Mouse (Mus musculus): ENCODE measurements around the gene Rbm48. TPM values are rescaled to one million over a fixed set of nuclear protein-coding genes. Genes with fewer than 3 reads are reported as not detected.
"Not testable (repeated sequence)": the region's sequence is repeated elsewhere in the genome, so short reads cannot be mapped to it uniquely, and the experiment has no call there.

The Rbm48 gene
- polyA plus RNA-seq, 1 experiment from 2014 or later = 16.5 TPM

- no peak overlapping the region for H3K9ac ChIP-seq (ENCODE audit: low read depth, low read length)
- WGBS = 88% methylated on average over 7 of the region's 7 CpGs
- ATAC-seq = no peak
- no peaks in the 10 kb centered on the region for H3K4me1 ChIP-seq (ENCODE audit: control insufficient read depth, insufficient read depth, low read length)
- H3K27ac ChIP-seq (ENCODE audit: low read length) = no peak overlapping the region
- H3K36me3 ChIP-seq (ENCODE audit: control insufficient read depth, insufficient read depth, low read length) = peaks cover 34% of the 10 kb centered on the region
- H3K4me3 ChIP-seq (ENCODE audit: low read depth, low read length) = no peak overlapping the region
- H3K4me2 ChIP-seq (ENCODE audit: low read length) = no peak overlapping the region
- no peaks in the 10 kb centered on the region for H3K9me3 ChIP-seq (replicated peaks; ENCODE audit: control insufficient read depth, low read length, poor library complexity, severe bottlenecking)
- no peaks in the 10 kb centered on the region for H3K27me3 ChIP-seq (ENCODE audit: control insufficient read depth, insufficient read depth, low read depth, low read length)
These were observed 24.1 kb upstream of the Rbm48 start for GRCm38 (mm10) chr5:3620486-3620885.

- WGBS = 93% methylated on average over 2 of the region's 2 CpGs
- not testable (repeated sequence) for ATAC-seq; H3K27ac ChIP-seq (ENCODE audit: low read length); H3K4me2 ChIP-seq (ENCODE audit: low read length); H3K4me3 ChIP-seq (ENCODE audit: low read depth, low read length); H3K27me3 ChIP-seq (ENCODE audit: control insufficient read depth, insufficient read depth, low read depth, low read length); H3K9me3 ChIP-seq (replicated peaks; ENCODE audit: control insufficient read depth, low read length, poor library complexity, severe bottlenecking); H3K4me1 ChIP-seq (ENCODE audit: control insufficient read depth, insufficient read depth, low read length); H3K9ac ChIP-seq (ENCODE audit: low read depth, low read length)
- H3K36me3 ChIP-seq (ENCODE audit: control insufficient read depth, insufficient read depth, low read length) = peaks cover 26% of the 10 kb centered on the region
These were observed 15.4 kb upstream of the Rbm48 start for GRCm38 (mm10) chr5:3611835-3612234.

- no peaks in the 10 kb centered on the region for H3K27me3 ChIP-seq (ENCODE audit: control insufficient read depth, insufficient read depth, low read depth, low read length)
- peaks cover 29% of the 10 kb centered on the region for H3K36me3 ChIP-seq (ENCODE audit: control insufficient read depth, insufficient read depth, low read length)
- WGBS = 97% methylated on average over 7 of the region's 7 CpGs
- no peak overlapping the region for H3K9ac ChIP-seq (ENCODE audit: low read depth, low read length)
- H3K27ac ChIP-seq (ENCODE audit: low read length) = no peak overlapping the region
- no peak for ATAC-seq
- no peak overlapping the region for H3K4me2 ChIP-seq (ENCODE audit: low read length)
- H3K4me1 ChIP-seq (ENCODE audit: control insufficient read depth, insufficient read depth, low read length) = no peaks in the 10 kb centered on the region
- H3K4me3 ChIP-seq (ENCODE audit: low read depth, low read length) = no peak overlapping the region
- no peaks in the 10 kb centered on the region for H3K9me3 ChIP-seq (replicated peaks; ENCODE audit: control insufficient read depth, low read length, poor library complexity, severe bottlenecking)
These were observed 12.9 kb upstream of the Rbm48 start for GRCm38 (mm10) chr5:3609241-3609640.

- no peak overlapping the region for H3K4me3 ChIP-seq (ENCODE audit: low read depth, low read length)
- no peak overlapping the region for H3K9ac ChIP-seq (ENCODE audit: low read depth, low read length)
- no peaks in the 10 kb centered on the region for H3K27me3 ChIP-seq (ENCODE audit: control insufficient read depth, insufficient read depth, low read depth, low read length)
- H3K4me1 ChIP-seq (ENCODE audit: control insufficient read depth, insufficient read depth, low read length) = no peaks in the 10 kb centered on the region
- H3K36me3 ChIP-seq (ENCODE audit: control insufficient read depth, insufficient read depth, low read length) = peaks cover 27% of the 10 kb centered on the region
- 96% methylated on average over 9 of the region's 9 CpGs for whole genome bisulfite sequencing
- no peak overlapping the region for H3K4me2 ChIP-seq (ENCODE audit: low read length)
- ATAC-seq = no peak
- no peaks in the 10 kb centered on the region for H3K9me3 ChIP-seq (replicated peaks; ENCODE audit: control insufficient read depth, low read length, poor library complexity, severe bottlenecking)
- no peak overlapping the region for H3K27ac ChIP-seq (ENCODE audit: low read length)
These were observed 10.7 kb upstream of the Rbm48 start for GRCm38 (mm10) chr5:3607114-3607513.

- no peaks in the 10 kb centered on the region for H3K9me3 ChIP-seq (replicated peaks; ENCODE audit: control insufficient read depth, low read length, poor library complexity, severe bottlenecking)
- H3K4me3 ChIP-seq (ENCODE audit: low read depth, low read length) = no peak overlapping the region
- WGBS = 92% methylated on average over 3 of the region's 3 CpGs
- H3K4me2 ChIP-seq (ENCODE audit: low read length) = no peak overlapping the region
- H3K36me3 ChIP-seq (ENCODE audit: control insufficient read depth, insufficient read depth, low read length) = peaks cover 11% of the 10 kb centered on the region
- ATAC-seq = no peak
- H3K9ac ChIP-seq (ENCODE audit: low read depth, low read length) = no peak overlapping the region
- H3K27me3 ChIP-seq (ENCODE audit: control insufficient read depth, insufficient read depth, low read depth, low read length) = no peaks in the 10 kb centered on the region
- H3K4me1 ChIP-seq (ENCODE audit: control insufficient read depth, insufficient read depth, low read length) = peaks cover 4% of the 10 kb centered on the region
- H3K27ac ChIP-seq (ENCODE audit: low read length) = no peak overlapping the region
These were observed 4.4 kb upstream of the Rbm48 start for GRCm38 (mm10) chr5:3600790-3601189.

- WGBS = 89% methylated on average over 1 of the region's 1 CpGs
- Histone ChIP-seq H3K4me3 (ENCODE audit: low read depth, low read length) (no peak overlapping the region), H3K27me3 (ENCODE audit: control insufficient read depth, insufficient read depth, low read depth, low read length) (no peaks in the 10 kb centered on the region), H3K27ac (ENCODE audit: low read length) (no peak overlapping the region), H3K4me2 (ENCODE audit: low read length) (no peak overlapping the region), H3K9me3 (replicated peaks; ENCODE audit: control insufficient read depth, low read length, poor library complexity, severe bottlenecking) (no peaks in the 10 kb centered on the region), H3K9ac (ENCODE audit: low read depth, low read length) (no peak overlapping the region), H3K4me1 (ENCODE audit: control insufficient read depth, insufficient read depth, low read length) (peaks cover 6% of the 10 kb centered on the region), H3K36me3 (ENCODE audit: control insufficient read depth, insufficient read depth, low read length) (peaks cover 6% of the 10 kb centered on the region)
- ATAC-seq = no peak
These were observed 3.9 kb upstream of the Rbm48 start for GRCm38 (mm10) chr5:3600298-3600697.

GRCm38 (mm10) chr5:3598766-3599165, 2.4 kb upstream of the Rbm48 start:
- Histone ChIP-seq H3K27ac (ENCODE audit: low read length) (no peak overlapping the region), H3K36me3 (ENCODE audit: control insufficient read depth, insufficient read depth, low read length) (no peaks in the 10 kb centered on the region), H3K9me3 (replicated peaks; ENCODE audit: control insufficient read depth, low read length, poor library complexity, severe bottlenecking) (no peaks in the 10 kb centered on the region), H3K4me2 (ENCODE audit: low read length) (no peak overlapping the region), H3K4me3 (ENCODE audit: low read depth, low read length) (no peak overlapping the region), H3K27me3 (ENCODE audit: control insufficient read depth, insufficient read depth, low read depth, low read length) (no peaks in the 10 kb centered on the region), H3K9ac (ENCODE audit: low read depth, low read length) (no peak overlapping the region), H3K4me1 (ENCODE audit: control insufficient read depth, insufficient read depth, low read length) (peaks cover 16% of the 10 kb centered on the region)
- ATAC-seq = no peak
- WGBS = 94% methylated on average over 5 of the region's 5 CpGs

GRCm38 (mm10) chr5:3597171-3597570, 786 bp upstream of the Rbm48 start:
- Histone ChIP-seq H3K4me3 (ENCODE audit: low read depth, low read length) (peak overlapping the region; percentile 61), H3K36me3 (ENCODE audit: control insufficient read depth, insufficient read depth, low read length) (no peaks in the 10 kb centered on the region), H3K9ac (ENCODE audit: low read depth, low read length) (peak overlapping the region; percentile 79; the same call in 1 of the 2 replicates)

GRCm38 (mm10) chr5:3595693-3596398, 539 bp downstream of the Rbm48 start, which contains the start of gene Pex1:
Gene Pex1 (plus strand): TSS chr5:3596066.
- H3K36me3 ChIP-seq (ENCODE audit: control insufficient read depth, insufficient read depth, low read length) = peaks cover 3% of the 10 kb centered on the region; the same call in 1 of the 2 replicates
- under 1% methylated on average over 49 of the region's 50 CpGs for WGBS
- no peaks in the 10 kb centered on the region for H3K27me3 ChIP-seq (ENCODE audit: control insufficient read depth, insufficient read depth, low read depth, low read length)
- peak within 1 kb of the TSS; percentile 81 for H3K4me2 ChIP-seq (ENCODE audit: low read length)
- peaks cover 16% of the 10 kb centered on the region for H3K4me1 ChIP-seq (ENCODE audit: control insufficient read depth, insufficient read depth, low read length)
- H3K9ac ChIP-seq (ENCODE audit: low read depth, low read length) = peak within 1 kb of the TSS; percentile 79
- H3K27ac ChIP-seq (ENCODE audit: low read length) = peak within 1 kb of the TSS; percentile 88
- peak within 1 kb of the TSS; percentile 61 for H3K4me3 ChIP-seq (ENCODE audit: low read depth, low read length)
- no peaks in the 10 kb centered on the region for H3K9me3 ChIP-seq (replicated peaks; ENCODE audit: control insufficient read depth, low read length, poor library complexity, severe bottlenecking)
- peak; percentile 99 for ATAC-seq

More at GRCm38 (mm10) chr5:3597171-3597570, 786 bp upstream of the Rbm48 start:
- H3K4me2 ChIP-seq (ENCODE audit: low read length) = peak overlapping the region; percentile 81
- no peak for ATAC-seq
- no peaks in the 10 kb centered on the region for H3K9me3 ChIP-seq (replicated peaks; ENCODE audit: control insufficient read depth, low read length, poor library complexity, severe bottlenecking)
- peaks cover 16% of the 10 kb centered on the region for H3K4me1 ChIP-seq (ENCODE audit: control insufficient read depth, insufficient read depth, low read length)
- no peak overlapping the region for H3K27ac ChIP-seq (ENCODE audit: low read length)
- H3K27me3 ChIP-seq (ENCODE audit: control insufficient read depth, insufficient read depth, low read depth, low read length) = no peaks in the 10 kb centered on the region

Measured in midbrain, embryonic 16.5 days (tissue).